ENCODE assay signal across 8 mouse cellular contexts in genomic region chr2:94246851-94247471, GRCm38 (mm10).
DNase-seq lines count a peak whose midpoint lies in the region; ATAC-seq lines count a peak whose summit lies in the region.

No protein-coding gene starts in this region.

- H3K4me3 ChIP-seq in liver, embryonic 11.5 days (ENCODE audit: low read depth, low read length), result no peak overlapping the region
- peak overlapping the region; percentile 39 for H3K4me3 ChIP-seq in hindbrain, embryonic 12.5 days
- H3K4me3 ChIP-seq in midbrain, embryonic 10.5 days, result peak overlapping the region; percentile 54

- no peaks in the 10 kb centered on the region; the same call in 1 of the 2 replicates for H3K4me1 ChIP-seq in liver, embryonic 11.5 days (replicated peaks; ENCODE audit: control insufficient read depth, insufficient read depth, low read length)
- H3K4me1 ChIP-seq in hindbrain, embryonic 12.5 days, result peaks cover 34% of the 10 kb centered on the region
- H3K4me1 ChIP-seq in midbrain, embryonic 10.5 days, result peaks cover 55% of the 10 kb centered on the region

- no peak overlapping the region for H3K9ac ChIP-seq in liver, embryonic 11.5 days (ENCODE audit: low read depth, low read length)
- H3K9ac ChIP-seq in hindbrain, embryonic 12.5 days, result peak overlapping the region; percentile 63

- peak overlapping the region; percentile 31; the same call in 1 of the 2 replicates for H3K4me2 ChIP-seq in liver, embryonic 11.5 days
- peak overlapping the region; percentile 63 for H3K4me2 ChIP-seq in hindbrain, embryonic 12.5 days (replicated peaks)

- H3K27me3 ChIP-seq in liver, embryonic 11.5 days (replicated peaks; ENCODE audit: control insufficient read depth, insufficient read depth, low read length), result peaks cover 73% of the 10 kb centered on the region
- H3K27me3 ChIP-seq in hindbrain, embryonic 12.5 days, result peaks cover 71% of the 10 kb centered on the region
- peaks cover 79% of the 10 kb centered on the region for H3K27me3 ChIP-seq in midbrain, embryonic 10.5 days (ENCODE audit: low read depth, poor library complexity, severe bottlenecking)

- H3K27ac ChIP-seq in liver, embryonic 11.5 days (ENCODE audit: low read depth, low read length), result no peak overlapping the region
- peak overlapping the region; percentile 88 for H3K27ac ChIP-seq in hindbrain, embryonic 12.5 days
- H3K27ac ChIP-seq in midbrain, embryonic 10.5 days (replicated peaks), result peak overlapping the region; percentile 72

- WGBS in liver, embryonic 11.5 days, result 3% methylated on average over 30 of the region's 30 CpGs
- WGBS in hindbrain, embryonic 12.5 days, result under 1% methylated on average over 30 of the region's 30 CpGs
- WGBS in midbrain, embryonic 10.5 days, result under 1% methylated on average over 30 of the region's 30 CpGs

- H3K9me3 ChIP-seq in liver, embryonic 11.5 days (ENCODE audit: control insufficient read depth, low read length), result no peaks in the 10 kb centered on the region
- no peaks in the 10 kb centered on the region for H3K9me3 ChIP-seq in hindbrain, embryonic 12.5 days (replicated peaks)
- no peaks in the 10 kb centered on the region for H3K9me3 ChIP-seq in midbrain, embryonic 10.5 days (replicated peaks)

- intact Hi-C loops in gastrocnemius, postnatal 36 days (cut with DNase I), result loop anchor here (5.0 kb wide), 1 partner anchor 190 kb away; no protein-coding TSS in a partner anchor

- no peak for ATAC-seq in liver, embryonic 11.5 days (replicated peaks; ENCODE audit: low FRiP score)
- ATAC-seq in hindbrain, embryonic 12.5 days (ENCODE audit: low FRiP score), result peak; percentile 87

- no peak for DNase-seq in liver, embryonic 11.5 days (ENCODE audit: low spot score)
- no peak for DNase-seq in liver
- peak; percentile 79 to 84 for DNase-seq in cerebellum, postnatal 14 days
- peak; percentile 65 for DNase-seq in midbrain, embryonic 10.5 days (ENCODE audit: low spot score)
- peak; percentile 85 for DNase-seq in telencephalon, adult 2 months (ENCODE audit: low read depth, low spot score)
- DNase-seq in gastrocnemius, postnatal 4 days (ENCODE audit: low spot score in 2 of 2), result no peak
- DNase-seq in gastrocnemius, postnatal 36 days, result no peak

- H3K36me3 ChIP-seq in liver, embryonic 11.5 days (ENCODE audit: control insufficient read depth, insufficient read depth, low read length), result no peaks in the 10 kb centered on the region
- H3K36me3 ChIP-seq in hindbrain, embryonic 12.5 days, result no peaks in the 10 kb centered on the region
- no peaks in the 10 kb centered on the region for H3K36me3 ChIP-seq in midbrain, embryonic 10.5 days

Comparison
In these comparisons a context has a peak if more than half of its experiments do, and no peak if none do; other contexts are left out.
1. DNase-seq: peak in cerebellum, postnatal 14 days (2 of 2), midbrain, embryonic 10.5 days (single experiment) and telencephalon, adult 2 months (single experiment); none in liver, embryonic 11.5 days (single experiment), liver (single experiment), gastrocnemius, postnatal 4 days (0 of 2) and gastrocnemius, postnatal 36 days (0 of 2).